Mouse (Mus musculus): ENCODE results near the gene Gm20931. TPM values are rescaled to one million over a fixed set of nuclear protein-coding genes. Genes with fewer than 3 reads are reported as not detected.
"Not testable (repeated sequence)": the region's sequence is repeated elsewhere in the genome, so short reads cannot be mapped to it uniquely, and the experiment has no call there.

Gene Gm20931
- not detected in 2 replicates for total RNA-seq (2012; rRNA removed)
- total RNA-seq (2014; rRNA removed) = not detected in 2 replicates
- not detected in 2 replicates for polyA plus RNA-seq (2012; ENCODE audit: insufficient read length, low read depth)

- DNase-seq (ENCODE audit: extremely low read depth); H3K79me2 ChIP-seq (replicated peaks; ENCODE audit: control insufficient read depth, extremely low read depth, insufficient read depth, poor library complexity, severe bottlenecking); H3K4me3 ChIP-seq (replicated peaks in 1 of 3; ENCODE audit: low read depth in 2 of 3, low read length in 2 of 3, poor library complexity in 1 of 3); H3K27me3 ChIP-seq (replicated peaks); H3K9me3 ChIP-seq (replicated peaks; ENCODE audit: low read length); H3K4me2 ChIP-seq (ENCODE audit: insufficient read depth, low read depth, poor library complexity, severe bottlenecking); H3K36me3 ChIP-seq (replicated peaks in 1 of 2; ENCODE audit: control insufficient read depth in 1 of 2, insufficient read depth in 1 of 2, low read length in 1 of 2); in situ Hi-C loops (cut with MboI; ENCODE audit: low pct_ligation_motif_present, low pct_unique_long_range_greater_than_20kb, low sequenced_read_pairs); H3K27ac ChIP-seq (ENCODE audit: insufficient read depth, low read depth); H3K9ac ChIP-seq (ENCODE audit: insufficient read depth, low read depth); dilution Hi-C loops (cut with MboI; ENCODE audit: extremely low pct_ligation_motif_present, extremely low pct_unique_long_range_greater_than_20kb, low sequenced_read_pairs); H3K4me1 ChIP-seq (ENCODE audit: control insufficient read depth in 1 of 2, insufficient read depth in 2 of 2): not testable (repeated sequence)
Observed at GRCm38 (mm10) chrY:55213420-55213819, at the start of gene Gm20931. Gm20931 (plus strand) TSS chrY:55213720.

Measured in CH12.LX (cell line).